Mouse (Mus musculus) cerebellum, postnatal 4 days (tissue): Measurements from ENCODE around the gene Rad9a.
A peak's percentile ranks its signal among the peaks of the same experiment; 100 is the strongest.

Experiments used
- DNase-seq, 2 experiments: peaks; one replicate each; pipeline ENCODE4 v3.0.0; 2022; ENCODE audit warnings: low spot score in 2 of 2, mixed read lengths in 1 of 2

The Rad9a gene

GRCm38 (mm10) chr19:4193129-4193528, 8.3 kb downstream of the Rad9a start:
- no peak for DNase-seq

DNA sequence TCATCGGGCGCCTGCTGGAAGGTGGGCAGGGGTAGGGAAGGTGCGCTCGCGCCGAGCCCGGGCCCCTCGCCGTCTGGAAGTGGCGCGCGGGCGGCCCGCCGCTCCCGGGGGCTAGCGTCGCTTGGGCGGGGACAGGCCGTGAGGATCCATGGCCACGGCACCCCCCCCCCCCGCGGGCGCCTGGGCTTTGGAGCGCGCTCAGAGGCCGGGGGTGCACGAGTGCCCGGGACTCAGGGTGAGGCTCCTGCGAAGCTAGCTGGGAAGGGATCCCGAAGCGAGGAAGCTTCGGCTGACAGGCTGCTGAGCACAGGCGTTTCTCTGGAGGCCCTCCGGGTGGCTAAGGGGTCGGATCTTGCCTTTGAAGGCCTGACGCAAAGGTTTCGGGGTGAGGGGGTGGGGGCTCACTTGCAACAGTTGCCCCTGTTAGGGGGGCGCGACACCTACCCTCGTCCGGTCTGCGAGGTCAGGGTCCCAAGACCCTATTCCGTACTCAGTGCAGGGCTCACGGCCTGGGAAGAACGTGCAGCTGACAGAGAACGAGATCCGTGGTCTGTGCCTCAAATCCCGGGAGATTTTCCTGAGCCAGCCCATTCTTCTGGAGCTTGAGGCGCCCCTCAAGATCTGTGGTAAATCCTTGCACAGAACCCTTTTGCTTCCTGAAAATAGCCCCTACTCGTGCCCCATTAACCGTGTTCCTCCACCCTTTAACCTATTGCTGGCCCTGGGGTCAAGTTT, 9.0 kb downstream of the Rad9a start:
- DNase-seq: no peak

GRCm38 (mm10) chr19:4191528-4192250, 9.8 kb downstream of the Rad9a start, which contains the start of gene Ppp1ca:
Ppp1ca (plus strand) TSS chr19:4192065.
- peak; percentile 94 to 97 for DNase-seq

DNA sequence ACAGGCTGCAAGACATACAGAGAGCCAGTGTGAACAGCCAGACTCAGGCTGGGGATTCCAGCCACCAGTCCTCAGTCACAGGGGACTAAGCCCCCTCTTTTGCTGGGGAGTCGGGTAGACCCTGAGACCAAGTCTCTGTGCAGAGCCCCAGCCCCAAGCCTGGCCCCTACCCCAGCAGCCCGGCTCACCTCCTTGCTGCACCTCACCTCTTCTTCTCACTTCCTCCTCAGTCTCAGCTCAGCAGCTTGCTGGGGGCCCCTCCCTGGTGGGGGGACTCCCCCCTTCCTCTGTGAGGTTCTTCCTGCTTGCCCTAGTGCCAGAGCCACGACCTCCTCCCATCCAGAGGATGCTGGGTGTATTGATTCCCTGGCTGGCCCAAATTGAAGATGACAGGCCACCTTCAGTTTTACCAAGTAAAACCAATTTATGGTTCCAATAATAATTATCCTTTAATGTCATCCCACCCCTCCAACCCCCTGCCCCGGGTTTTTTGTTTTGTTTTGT, 10.6 kb downstream of the Rad9a start, which contains the start of gene Tbc1d10c:
TSS of gene Tbc1d10c (minus strand) at position 454 of the 504 bp plus-strand sequence.
- DNase-seq: no peak

GRCm38 (mm10) chr19:4189051-4189620, 12.3 kb downstream of the Rad9a start:
- no peak for DNase-seq

DNA sequence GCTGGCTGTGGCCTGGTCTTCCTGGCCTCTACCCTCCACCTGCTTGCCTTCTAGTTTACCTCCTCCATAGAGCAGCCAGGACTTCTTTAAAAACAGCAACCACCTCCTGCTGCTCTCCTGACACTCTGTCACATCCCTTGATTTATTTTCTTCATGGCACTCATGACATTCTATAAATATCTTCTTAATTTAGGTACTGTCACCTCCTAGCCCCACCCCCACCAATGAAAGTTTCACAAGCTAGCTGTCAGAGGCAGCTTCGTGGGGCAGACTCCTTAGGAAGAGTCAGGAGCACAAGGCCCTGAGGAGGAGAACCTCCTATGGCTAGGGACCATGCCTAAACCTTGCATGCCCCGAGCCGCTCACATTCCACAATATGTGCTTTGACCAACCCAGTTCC, 14.2 kb downstream of the Rad9a start:
- DNase-seq: no peak

GRCm38 (mm10) chr19:4184976-4185975, 16.2 kb downstream of the Rad9a start:
- DNase-seq: no peak

DNA sequence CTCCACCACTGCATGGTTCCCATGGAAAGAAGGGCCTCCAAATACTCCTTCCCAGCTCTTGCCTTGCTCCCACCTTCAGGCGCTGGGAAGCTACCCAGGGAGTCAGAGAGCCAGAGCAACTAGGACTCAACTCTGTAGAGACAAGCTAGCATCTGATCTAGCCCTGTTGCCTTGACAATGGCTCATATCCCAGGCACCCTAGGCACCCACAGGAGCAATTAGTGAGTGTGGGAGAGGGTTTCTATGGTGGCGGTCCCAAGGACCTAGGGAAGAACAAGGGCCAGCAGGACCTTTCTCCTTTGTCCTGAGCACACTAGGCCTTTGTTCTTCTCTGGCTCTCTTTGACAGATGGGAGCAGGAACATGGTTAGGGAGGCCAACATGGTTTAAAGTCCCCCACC, 17.8 kb downstream of the Rad9a start:
- DNase-seq: no peak

DNA sequence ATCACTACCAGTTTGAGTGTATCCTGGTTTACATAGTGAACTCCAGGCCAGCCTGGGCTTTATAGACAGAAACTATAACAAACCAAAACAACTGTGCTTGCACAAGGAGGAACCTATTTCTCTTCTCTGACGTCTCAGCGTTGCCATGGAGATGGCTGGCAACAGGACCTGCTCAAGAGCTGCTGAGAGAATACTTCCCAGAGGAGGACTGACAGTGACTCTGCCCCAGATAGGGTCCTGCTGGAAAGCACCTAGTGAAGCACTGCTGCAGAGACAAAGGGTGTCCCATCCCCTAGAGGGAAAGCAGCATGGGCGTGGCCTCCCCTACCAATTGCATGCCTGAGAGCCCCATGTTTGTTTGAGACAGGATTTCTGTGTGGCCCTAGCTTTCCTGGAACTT, 19.6 kb downstream of the Rad9a start:
- DNase-seq: no peak

GRCm38 (mm10) chr19:4180411-4180810, 21.1 kb downstream of the Rad9a start:
- DNase-seq: no peak

- DNase-seq: no peak
Measured at GRCm38 (mm10) chr19:4175368-4175947, 26.0 kb downstream of the Rad9a start, which contains the start of gene Carns1. Carns1 (minus strand) TSS chr19:4175479.

- no peak for DNase-seq
Measured at GRCm38 (mm10) chr19:4172925-4173324, 28.5 kb downstream of the Rad9a start.

DNA sequence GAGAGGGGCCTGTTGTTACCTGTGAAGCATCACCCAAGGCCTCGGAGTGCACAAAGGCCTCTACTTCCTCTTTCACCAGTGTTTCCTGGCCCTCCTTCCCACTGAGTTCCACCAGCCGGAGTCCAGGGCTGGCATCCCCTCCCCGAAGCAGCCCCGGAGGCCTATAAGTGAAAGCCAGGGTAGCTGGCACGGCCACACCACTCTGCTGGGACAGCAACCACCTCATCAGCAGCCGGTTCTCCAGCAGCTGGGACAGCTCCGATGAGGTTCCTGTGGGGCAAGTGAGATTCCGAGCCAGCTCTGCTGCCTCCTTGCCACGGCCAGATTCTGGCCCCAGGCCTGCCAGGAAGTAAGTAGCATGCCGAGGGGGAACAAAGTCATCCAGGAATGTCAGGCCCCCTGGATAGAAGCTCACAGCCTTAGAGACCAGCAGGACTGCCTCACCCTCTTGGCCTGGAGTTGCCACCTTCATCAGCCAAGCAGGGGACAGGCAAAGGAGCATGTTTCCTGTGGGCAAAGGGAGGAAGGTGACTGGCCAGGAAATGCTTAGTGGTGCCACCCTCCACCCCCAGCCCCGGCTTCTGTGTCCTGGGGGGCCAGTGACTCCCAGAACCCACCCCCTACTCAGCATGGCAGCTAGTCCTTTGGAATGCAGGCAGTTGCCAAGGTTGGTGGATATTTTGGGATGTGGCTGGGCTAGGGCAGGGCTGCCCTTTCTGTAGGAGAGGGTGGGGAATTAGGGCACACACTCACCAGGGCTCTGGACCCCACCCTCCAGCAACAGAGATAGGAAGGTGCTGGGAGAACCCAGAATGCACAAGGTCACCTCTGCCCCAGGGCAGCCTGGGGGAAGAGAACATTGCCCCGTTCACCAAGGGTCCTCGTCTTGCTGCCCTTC, 29.8 kb downstream of the Rad9a start:
- DNase-seq: no peak

DNA sequence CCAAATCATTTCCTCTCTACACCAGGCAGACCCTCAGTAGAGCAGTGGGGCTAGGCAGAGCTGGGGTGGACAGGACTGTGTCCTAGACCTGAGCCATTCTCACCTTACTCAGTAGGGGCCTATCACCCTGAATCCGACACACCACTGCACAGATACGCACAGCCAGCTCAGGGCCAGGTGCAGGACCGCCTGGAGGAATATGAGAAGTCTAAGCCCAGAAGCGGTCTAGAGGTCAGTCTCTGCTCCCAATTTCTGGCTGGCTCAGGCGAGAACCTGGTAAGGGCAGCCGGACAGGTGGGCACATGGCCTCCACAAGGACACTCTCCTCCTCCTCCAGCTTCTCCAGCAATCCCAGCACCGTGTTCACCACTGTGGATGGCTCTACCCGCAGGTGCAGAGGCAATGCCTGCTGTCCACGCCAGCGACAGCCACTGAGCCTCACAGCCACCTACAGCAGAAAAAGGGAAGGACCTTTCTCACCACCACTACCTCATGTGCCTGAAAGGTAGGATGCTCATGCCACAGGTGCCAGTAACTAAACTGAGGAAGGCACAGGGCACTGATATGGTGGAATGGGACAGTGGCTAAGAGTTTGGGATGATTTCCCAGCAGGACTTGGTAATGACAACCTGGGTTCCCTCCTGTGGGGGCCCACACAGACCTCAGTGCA, 30.6 kb downstream of the Rad9a start:
- no peak for DNase-seq

DNA sequence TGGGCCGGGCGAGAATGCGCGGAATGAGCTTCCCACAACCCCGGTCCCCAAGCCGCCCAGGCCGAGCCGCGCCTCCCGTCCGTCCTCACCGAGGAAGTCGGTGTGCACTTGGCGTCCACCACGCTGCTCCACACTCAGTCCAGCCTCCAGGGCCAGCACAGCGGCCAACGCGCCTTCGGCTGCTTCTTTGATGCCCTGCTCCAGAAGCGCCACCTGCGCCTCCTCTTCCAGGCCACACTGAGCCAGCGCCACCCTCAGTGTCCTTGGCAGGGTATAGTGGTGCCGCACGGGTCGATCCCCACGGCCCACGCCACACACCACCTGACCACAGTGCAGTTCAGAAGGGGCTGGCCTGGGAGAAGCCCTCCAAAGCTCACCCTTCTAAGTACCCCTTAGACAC, 31.7 kb downstream of the Rad9a start:
- no peak for DNase-seq

DNA sequence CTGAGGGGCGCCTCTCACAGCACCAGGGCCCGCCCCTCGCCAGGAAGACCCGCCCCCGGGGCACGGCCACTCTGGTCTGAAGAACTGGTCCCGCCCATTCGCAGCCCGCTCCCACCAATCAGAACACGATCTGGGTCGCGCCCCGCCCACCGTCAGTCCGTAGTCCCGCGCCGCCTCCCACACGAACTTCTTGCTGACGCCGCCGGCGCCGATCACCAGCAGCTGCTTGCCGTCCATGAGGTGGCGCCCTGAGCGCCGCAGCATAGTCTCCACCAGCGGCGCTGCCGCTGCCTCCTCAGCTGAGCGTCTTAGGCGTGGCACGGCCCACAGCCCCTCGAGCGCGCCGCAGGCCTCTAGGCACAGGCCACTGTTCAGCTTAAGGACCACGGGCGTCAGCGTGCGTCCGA, 32.1 kb downstream of the Rad9a start:
- DNase-seq: peak; percentile 99 to 100

GRCm38 (mm10) chr19:4166678-4167476, 34.6 kb downstream of the Rad9a start:
- DNase-seq: no peak

DNA sequence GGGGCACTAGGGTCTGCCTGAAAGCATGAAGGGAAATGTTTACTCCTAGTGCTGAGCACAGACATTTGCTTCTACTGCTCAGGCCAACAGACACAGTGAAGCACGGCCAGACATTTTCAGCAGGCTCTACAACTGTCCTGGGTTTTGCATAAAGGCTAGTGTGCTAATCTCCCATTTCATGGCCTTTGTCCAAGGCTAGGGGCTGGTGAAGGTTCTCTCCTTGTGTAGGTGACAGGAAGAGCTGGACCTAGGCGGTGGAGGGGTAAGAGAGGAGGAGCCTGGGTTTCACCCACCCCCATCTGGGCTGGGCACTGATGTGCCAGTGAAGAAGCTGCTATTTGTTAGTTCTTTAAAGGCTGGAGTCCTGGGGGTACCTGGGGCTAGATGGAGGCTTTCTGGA, 36.7 kb downstream of the Rad9a start:
- DNase-seq: no peak
